Mouse (Mus musculus) olfactory bulb, adult 2 months (tissue): ENCODE measurements around the gene Wbp11.

Source experiments
- CTCF ChIP-seq: fragments of 200-500 bp; IDR thresholded peaks from 2 replicates; pipeline ENCODE4 v1.5.1; 2012; ENCODE audit warnings: low read depth, mild to moderate bottlenecking, low read length, moderate library complexity; ENCODE audit not compliant: insufficient read depth
- POLR2A ChIP-seq: fragments of 200-500 bp; IDR thresholded peaks from 2 replicates; pipeline ENCODE4 v1.6.1; 2012; ENCODE audit warnings: mild to moderate bottlenecking, low read depth, low read length, moderate library complexity; ENCODE audit not compliant: insufficient read depth

DNA sequence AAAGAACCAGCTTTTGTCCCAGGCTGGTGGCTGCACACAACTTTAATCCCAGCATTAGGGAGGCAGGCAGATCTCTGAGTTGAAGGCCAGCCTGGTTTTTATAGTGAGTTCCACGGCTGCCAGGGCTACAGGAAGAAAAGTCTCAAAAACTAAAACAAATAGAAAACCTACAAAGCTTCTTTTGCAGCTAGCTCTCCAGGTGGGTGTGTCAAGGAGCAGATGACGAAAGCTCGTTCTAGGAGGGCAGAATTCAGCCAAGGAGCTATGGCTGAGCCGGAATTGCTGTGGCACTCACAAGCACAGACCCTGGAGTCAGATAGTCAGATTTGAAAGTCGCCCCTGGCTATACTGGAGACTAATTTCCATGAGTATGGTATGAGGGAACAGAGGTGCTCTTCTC is 21.2 kb downstream of the Wbp11 start:
- no peak for TF ChIP-seq CTCF
- no peak for TF ChIP-seq POLR2A
